In genomic region chr7:66107930-66108329, GRCm38 (mm10) we compare ENCODE assay signal across 8 mouse cellular contexts. TPM values are rescaled to one million over a fixed set of nuclear protein-coding genes. Genes with fewer than 3 reads are reported as not detected.
DNase-seq lines count a peak whose midpoint lies in the region; ATAC-seq and TF ChIP-seq lines count a peak whose summit lies in the region.

No protein-coding gene starts in this region.

- H3K27ac ChIP-seq in layer of hippocampus, adult 2 months, result no peak overlapping the region
- no peak overlapping the region for H3K27ac ChIP-seq in liver, adult 2 months (replicated peaks; ENCODE audit: insufficient read depth, low read depth, low read length)

- TF ChIP-seq CTCF in layer of hippocampus, adult 2 months (conservative IDR thresholded peaks at IDR 0.05), result peak; percentile 67
- peak; percentile 32; the same call in 1 of the 2 replicates for TF ChIP-seq CTCF in liver, adult 2 months (IDR thresholded peaks at IDR 0.05; ENCODE audit: low read depth, low read length)

- peaks cover 5% of the 10 kb centered on the region for H3K4me1 ChIP-seq in liver, adult 2 months (ENCODE audit: control insufficient read depth, insufficient read depth, low read length)

- WGBS in liver, adult 2 months, result 10% methylated on average over 7 of the region's 7 CpGs

- 0 out of 2 replicates have a peak, but pooled peaks cover 4% of the 10 kb centered on the region for H3K27me3 ChIP-seq in liver, adult 2 months (ENCODE audit: control insufficient read depth, insufficient read depth, low read length)

- TF ChIP-seq POLR2A in liver, adult 2 months (IDR thresholded peaks at IDR 0.05; ENCODE audit: extremely low read depth, insufficient read depth, low read length), result no peak

- H3K9ac ChIP-seq in liver, adult 2 months (ENCODE audit: low read depth, low read length), result no peak overlapping the region

- no peak for ATAC-seq in CD4-positive, CD25-positive, alpha-beta regulatory T cell, adult 4 months

- peak; percentile 55 for DNase-seq in CD4-positive, CD25-positive, alpha-beta regulatory T cell, adult 2 months (ENCODE audit: low read depth, low spot score)
- no peak for DNase-seq in layer of hippocampus, adult 2 months (ENCODE audit: low spot score in 2 of 2)
- no peak for DNase-seq in layer of hippocampus, postnatal 25 days (ENCODE audit: extremely low spot score in 1 of 2, low spot score in 1 of 2)
- DNase-seq in brain, adult 2 months (ENCODE audit: low read depth, low spot score), result peak; percentile 48
- no peak for DNase-seq in liver, adult 2 months (ENCODE audit: extremely low read depth, low read depth, low spot score)
- DNase-seq in layer of hippocampus, adult 11-12 months (ENCODE audit: low spot score), result no peak
- DNase-seq in gastrocnemius, adult 8-10 months (ENCODE audit: low spot score in 2 of 2), result no peak

- H3K79me2 ChIP-seq in liver, adult 2 months (ENCODE audit: control insufficient read depth, insufficient read depth, low read length), result peaks cover 5% of the 10 kb centered on the region; the same call in 1 of the 2 replicates

- no peaks in the 10 kb centered on the region for H3K36me3 ChIP-seq in liver, adult 2 months (ENCODE audit: control insufficient read depth, insufficient read depth, low read length)

- no peak overlapping the region for H3K4me3 ChIP-seq in layer of hippocampus, adult 2 months
- no peak overlapping the region for H3K4me3 ChIP-seq in liver, adult 2 months (ENCODE audit: insufficient read depth, low read depth, low read length)

RNA-seq across cellular contexts. Expression of gene Chsy1, which starts 1.4 kb away (rescaled TPM):
- polyA plus RNA-seq in CD4-positive, CD25-positive, alpha-beta regulatory T cell, adult 4 months (2017; shearing (Covaris generic)), result 10 to 100 TPM in 1 of 2 experiments, 1 to 10 TPM in 1; 7.4 to 10.6 TPM
- 10 to 100 TPM; 14.2 to 14.6 TPM for total RNA-seq in layer of hippocampus, adult 2 months (2021)
- 10 to 100 TPM; 17.6 to 18.3 TPM for total RNA-seq in layer of hippocampus, postnatal 25 days (2021)
- 3.4 and 3.9 TPM in 2 replicates for total RNA-seq in liver, adult 2 months (2014; rRNA removed)
- polyA plus RNA-seq in liver, adult 2 months (2012; rRNA removed), result 1.3 TPM in 2 replicates
- 1 to 10 TPM; 2.1 to 3.6 (median 2.7) TPM for total RNA-seq in gastrocnemius, adult 8-10 months (2022)

RNA-seq across cellular contexts. Expression of gene Selenos, which starts 28.5 kb away (rescaled TPM):
- polyA plus RNA-seq in CD4-positive, CD25-positive, alpha-beta regulatory T cell, adult 4 months (2017; shearing (Covaris generic)), result 100 to 1,000 TPM; 176 to 177 TPM
- total RNA-seq in layer of hippocampus, adult 2 months (2021), result 10 to 100 TPM; 50.6 to 57.3 TPM
- total RNA-seq in layer of hippocampus, postnatal 25 days (2021), result 10 to 100 TPM; 54.0 to 56.2 TPM
- total RNA-seq in liver, adult 2 months (2014; rRNA removed), result 68.9 and 94.2 TPM in 2 replicates
- 140 and 164 TPM in 2 replicates for polyA plus RNA-seq in liver, adult 2 months (2012; rRNA removed)
- total RNA-seq in gastrocnemius, adult 8-10 months (2022), result 10 to 100 TPM; 27.1 to 38.7 (median 30.3) TPM

RNA-seq across cellular contexts. Expression of gene Snrpa1, which starts 49.1 kb away (rescaled TPM):
- 100 to 1,000 TPM; 120 to 121 TPM for polyA plus RNA-seq in CD4-positive, CD25-positive, alpha-beta regulatory T cell, adult 4 months (2017; shearing (Covaris generic))
- total RNA-seq in layer of hippocampus, adult 2 months (2021), result 10 to 100 TPM; 33.0 to 33.8 TPM
- total RNA-seq in layer of hippocampus, postnatal 25 days (2021), result 10 to 100 TPM; 36.8 to 37.5 TPM
- 15.4 and 18.9 TPM in 2 replicates for total RNA-seq in liver, adult 2 months (2014; rRNA removed)
- 9.1 and 9.8 TPM in 2 replicates for polyA plus RNA-seq in liver, adult 2 months (2012; rRNA removed)
- total RNA-seq in gastrocnemius, adult 8-10 months (2022), result 10 to 100 TPM; 17.3 to 21.2 (median 18.0) TPM

Comparison
In these comparisons a context has a peak if more than half of its experiments do, and no peak if none do; other contexts are left out.
1. DNase-seq: peak in CD4-positive, CD25-positive, alpha-beta regulatory T cell, adult 2 months (single experiment) and brain, adult 2 months (single experiment); none in layer of hippocampus, adult 2 months (0 of 2), layer of hippocampus, postnatal 25 days (0 of 2), liver, adult 2 months (single experiment), layer of hippocampus, adult 11-12 months (single experiment) and gastrocnemius, adult 8-10 months (0 of 2).